Mouse (Mus musculus) spleen, adult 18-20 months (tissue): ENCODE measurements around the gene Elp4.

ENCODE experiments used
- DNase-seq, 2 experiments: peaks; one replicate each; pipeline ENCODE4 v3.0.0; 2022; ENCODE audit warnings: mixed read lengths in 2 of 2

Gene Elp4

GRCm38 (mm10) chr2:105669881-105670730, 234.3 kb downstream of the Elp4 start:
- no peak for DNase-seq

DNA sequence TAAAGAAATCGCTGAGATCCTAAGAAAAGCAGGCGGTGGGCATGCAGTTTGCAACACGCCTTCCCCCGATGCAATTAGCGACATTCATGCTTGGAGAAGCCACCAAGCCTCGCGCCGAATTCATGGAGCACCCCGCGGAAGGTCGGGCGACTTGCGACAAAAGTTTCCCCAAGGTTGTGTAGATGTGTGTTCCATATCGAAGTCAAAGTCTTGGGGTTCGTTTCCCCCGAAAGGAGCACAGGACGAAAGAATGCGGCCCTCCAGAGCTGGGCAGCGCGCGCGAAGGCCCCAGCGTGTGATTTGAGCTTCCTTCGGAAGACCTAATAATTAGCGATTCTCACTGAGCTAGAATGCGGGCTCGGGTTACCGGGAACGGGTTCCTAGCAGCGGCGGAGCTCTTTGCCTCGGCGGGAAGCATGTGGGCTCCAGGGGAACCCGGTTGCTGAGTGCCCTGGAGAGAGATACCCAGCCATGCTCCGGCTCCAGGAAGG, 234.9 kb downstream of the Elp4 start:
- DNase-seq = no peak

DNA sequence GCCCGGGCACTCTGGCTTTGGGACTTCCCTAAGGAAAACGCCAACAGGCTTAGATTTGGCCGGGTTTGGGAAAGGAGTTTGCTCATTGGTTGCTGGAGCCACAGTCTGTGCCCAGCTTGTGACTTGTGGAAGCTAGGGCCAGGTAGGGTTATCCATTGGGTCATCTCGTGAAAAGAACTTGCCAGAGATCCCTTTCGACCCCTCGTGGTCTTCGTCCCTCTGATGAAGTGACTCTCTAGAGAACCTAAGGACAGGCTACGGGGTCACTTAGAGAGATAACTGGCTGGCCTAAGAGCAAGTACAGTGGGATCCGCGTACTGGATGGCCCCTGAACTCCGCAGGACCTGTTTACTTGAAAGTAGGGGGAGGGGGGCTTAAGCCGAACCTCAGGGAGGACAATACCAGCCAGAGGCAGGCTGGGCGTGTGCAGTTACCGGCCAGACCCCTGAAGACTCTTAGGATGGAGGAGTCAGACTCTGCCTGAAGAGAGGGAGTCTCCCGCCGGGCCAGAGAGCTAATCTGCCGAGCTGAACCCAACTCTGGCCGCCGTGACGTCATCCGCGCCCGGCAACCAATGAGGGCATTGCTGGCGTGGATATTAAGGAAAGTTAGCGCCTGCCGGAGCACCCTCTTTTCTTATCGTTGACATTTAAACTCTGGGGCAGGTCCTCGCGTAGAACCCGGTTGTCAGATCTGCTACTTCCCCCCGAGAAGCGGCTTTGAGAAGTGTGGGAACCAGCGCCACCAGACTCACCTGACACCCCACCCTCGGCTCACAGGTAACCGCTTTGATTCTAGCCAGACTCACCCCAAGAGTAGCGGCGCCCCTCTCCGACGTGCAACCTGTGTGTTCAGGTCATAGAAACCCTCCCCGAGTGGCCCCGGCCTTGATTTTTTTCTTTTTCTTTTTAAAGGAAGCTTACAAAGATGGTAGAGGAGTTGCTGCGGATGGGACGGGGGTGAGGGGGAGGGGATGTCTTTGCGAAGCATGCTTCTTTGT, 235.8 kb downstream of the Elp4 start, which contains the start of gene Pax6:
TSS of gene Pax6 (plus strand) at position 630 of the 1,000 bp plus-strand sequence.
- no peak for DNase-seq

DNA sequence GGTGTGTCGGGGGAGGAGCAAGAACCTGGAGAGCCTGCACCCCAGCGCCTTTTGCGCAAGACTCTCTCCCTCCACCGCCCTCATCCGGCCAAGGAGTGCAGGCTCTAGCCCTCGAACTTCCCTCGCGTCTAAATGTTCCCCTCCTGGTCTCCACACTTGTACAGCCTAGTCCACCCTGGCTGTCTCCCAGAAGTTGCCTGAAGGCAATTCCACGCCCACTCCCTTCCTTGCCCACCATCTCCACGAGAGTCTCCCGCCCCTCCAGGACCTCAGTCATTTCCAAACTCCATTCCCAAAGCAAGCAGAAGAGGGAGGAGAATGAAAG, 236.8 kb downstream of the Elp4 start:
- DNase-seq = no peak

DNA sequence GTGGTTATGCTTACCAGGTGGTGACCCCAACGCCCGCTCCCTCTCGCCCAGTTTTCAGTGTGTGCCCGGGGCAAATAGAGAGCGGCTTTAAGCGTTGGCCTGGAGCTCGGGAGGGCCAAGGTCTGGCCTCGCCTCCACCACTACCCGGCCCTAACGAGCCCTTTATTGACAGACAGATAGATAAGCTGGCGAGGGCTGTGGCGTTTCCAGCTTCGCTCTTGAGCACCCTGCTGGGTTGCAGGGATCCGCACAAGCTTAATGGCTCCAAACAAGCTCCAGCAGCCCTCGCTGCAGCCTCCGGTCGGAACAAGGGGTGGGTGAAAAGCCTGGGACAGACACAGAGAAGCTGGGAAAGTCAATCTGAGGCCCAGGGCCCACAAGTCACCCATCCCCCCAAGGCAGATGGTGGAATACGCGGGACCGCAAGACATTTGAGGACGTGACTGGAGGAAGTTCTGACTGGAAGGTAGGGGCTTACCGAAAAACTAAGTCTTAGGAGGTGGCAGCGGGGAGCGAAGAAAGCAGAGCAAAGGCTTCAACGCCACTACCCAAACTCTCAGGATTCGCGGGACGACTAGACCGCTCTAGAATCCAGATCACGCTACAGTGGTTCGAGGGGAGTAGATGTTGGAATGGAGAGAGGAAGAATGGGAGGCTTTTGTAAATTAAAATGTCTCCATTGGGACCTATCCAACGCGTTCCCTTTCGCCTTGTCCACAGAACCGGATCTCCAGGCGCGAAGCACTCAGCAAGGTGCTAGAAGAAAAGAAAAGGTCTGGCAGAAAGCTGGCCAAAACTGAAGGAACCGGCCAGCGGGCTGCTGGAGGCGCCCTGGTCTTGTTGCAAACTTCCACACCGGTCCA, 237.4 kb downstream of the Elp4 start:
- DNase-seq = no peak

DNA sequence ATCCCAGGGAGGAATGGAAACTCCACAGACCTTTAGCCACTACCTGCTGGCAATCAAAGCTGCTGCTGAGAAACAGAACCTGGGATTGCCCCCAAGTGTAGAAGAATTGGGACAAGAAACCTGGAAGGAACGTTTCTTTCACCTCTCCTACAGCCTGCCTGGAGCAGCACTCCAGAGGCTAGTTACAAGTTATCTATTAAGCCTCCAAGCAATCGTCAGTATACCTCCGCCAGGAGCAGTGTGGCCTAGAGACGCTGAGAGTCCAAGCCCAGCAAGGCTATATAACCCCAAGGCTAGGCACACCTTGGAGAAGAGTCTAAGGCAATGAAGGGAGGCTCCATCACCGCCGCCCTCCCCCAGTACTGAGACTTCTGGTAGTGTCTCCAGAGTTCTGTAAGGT, 238.0 kb downstream of the Elp4 start:
- DNase-seq = no peak

GRCm38 (mm10) chr2:105665491-105666250, 238.7 kb downstream of the Elp4 start:
- DNase-seq = no peak

DNA sequence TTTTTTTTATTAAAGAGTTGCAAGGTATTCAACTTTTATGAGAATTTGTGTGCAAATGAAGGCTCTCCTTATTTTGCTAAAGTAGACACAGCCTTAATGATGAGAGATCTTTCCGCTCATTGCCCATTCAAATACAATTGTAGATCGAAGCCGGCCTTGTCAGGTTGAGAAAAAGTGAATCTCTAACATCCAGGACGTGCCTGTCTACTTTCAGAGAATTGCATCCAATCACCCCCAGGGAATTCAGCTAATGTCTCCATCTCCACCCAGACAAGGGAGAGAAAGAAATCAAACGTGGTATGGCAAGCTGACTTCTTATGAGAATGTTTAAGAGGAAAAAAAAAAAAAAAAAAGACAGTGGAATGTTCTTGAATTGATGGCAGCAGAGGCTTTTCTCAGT, 239.4 kb downstream of the Elp4 start:
- no peak for DNase-seq

DNA sequence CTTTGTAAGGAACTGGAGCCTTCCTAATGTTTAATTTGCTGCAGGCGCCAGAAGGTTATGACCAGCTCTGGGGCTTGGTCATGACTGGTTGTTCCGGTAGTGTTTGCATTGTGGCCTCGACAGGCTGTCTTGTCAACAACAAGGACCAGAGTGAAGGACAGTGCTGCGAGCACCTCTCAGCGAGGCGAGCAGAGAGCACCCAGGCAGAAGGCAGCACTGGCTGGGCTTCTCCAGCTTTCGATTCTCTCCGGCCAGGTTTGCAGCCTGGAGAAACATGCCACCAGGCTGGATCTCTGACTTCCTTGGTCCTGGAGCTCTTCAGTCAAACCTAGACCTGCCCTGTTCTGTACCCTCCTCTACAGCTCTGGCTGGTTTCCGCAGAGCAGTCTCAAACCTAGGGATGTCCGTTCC, 241.3 kb downstream of the Elp4 start:
- DNase-seq = no peak

- no peak for DNase-seq
These were observed 241.8 kb downstream of the Elp4 start for GRCm38 (mm10) chr2:105662606-105663005.

GRCm38 (mm10) chr2:105662121-105662520, 242.2 kb downstream of the Elp4 start:
- no peak for DNase-seq

- no peak for DNase-seq
These were observed 242.7 kb downstream of the Elp4 start for GRCm38 (mm10) chr2:105661623-105662066.

- DNase-seq = no peak
These were observed 243.3 kb downstream of the Elp4 start for GRCm38 (mm10) chr2:105660874-105661622.

DNA sequence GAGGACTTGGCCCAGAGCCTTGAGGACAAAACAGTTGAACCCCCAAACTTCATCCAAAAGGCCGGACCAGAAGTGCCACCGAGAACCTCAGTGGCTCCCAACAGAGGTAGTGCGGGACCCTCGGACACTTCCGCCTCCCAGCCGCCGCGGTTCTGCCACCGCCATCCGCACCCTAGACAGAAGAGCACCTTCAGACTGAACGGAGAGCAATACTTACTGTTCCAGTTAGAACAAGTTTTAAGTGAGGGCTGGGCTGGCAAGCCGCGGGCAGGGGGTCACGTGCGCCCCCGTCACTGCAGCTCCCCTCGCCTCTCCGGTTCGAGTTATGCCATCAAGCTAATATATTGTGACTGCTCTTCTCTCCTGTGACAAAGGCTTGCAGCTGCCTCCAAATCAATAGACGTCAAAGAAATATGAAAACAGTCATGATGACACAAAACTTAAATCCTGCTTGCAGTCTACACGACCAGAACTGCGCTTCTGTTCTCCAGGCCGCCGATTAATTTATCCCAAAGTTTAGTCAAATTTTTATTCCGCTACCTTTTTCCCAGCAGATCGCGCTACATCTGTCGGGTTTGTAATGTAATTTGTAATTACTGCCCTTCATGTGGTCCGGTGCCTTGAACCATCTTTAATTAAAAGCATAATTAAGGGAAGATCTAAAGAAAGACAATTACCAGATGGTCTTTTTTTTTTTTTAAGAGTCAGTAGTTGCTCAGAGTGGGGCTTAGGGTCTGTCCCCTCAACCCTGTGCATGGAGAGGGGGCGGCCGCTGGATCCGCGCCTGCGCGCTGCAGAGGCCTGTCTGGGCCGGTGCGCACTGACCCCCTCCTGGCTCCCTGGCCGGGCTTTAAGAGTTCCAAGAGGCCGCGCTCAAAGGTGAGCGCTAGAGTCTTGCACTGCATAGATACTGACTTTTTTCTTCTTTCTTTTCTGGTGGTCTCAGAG, 244.2 kb downstream of the Elp4 start:
- no peak for DNase-seq

GRCm38 (mm10) chr2:105659350-105659749, 245.0 kb downstream of the Elp4 start:
- no peak for DNase-seq

DNA sequence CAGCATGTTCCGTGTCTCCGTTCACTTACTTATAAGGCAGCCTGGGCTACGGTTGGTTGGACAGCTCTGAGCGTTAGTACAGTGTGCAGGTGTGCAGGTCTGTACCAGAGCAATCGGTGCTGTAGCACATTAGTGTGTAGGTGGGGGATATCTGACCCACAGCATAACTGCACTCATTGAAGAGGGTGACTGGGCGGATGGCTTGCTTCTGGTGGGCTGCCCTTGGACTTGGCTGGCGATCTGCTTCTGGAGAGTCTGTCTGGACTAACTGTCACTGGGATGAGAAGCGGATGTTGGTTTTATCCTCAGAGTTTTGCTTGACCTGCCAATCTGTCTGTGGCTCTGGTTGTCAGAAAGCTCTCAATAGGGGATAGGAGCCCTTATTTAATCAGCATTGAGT, 247.9 kb downstream of the Elp4 start:
- no peak for DNase-seq
